Mouse (Mus musculus) thymus, postnatal 14 days (tissue): ENCODE measurements around the gene Arhgap42.

Experiments used
- DNase-seq: peaks from one replicate; pipeline ENCODE4 v3.0.0; 2021

Arhgap42 gene

DNA sequence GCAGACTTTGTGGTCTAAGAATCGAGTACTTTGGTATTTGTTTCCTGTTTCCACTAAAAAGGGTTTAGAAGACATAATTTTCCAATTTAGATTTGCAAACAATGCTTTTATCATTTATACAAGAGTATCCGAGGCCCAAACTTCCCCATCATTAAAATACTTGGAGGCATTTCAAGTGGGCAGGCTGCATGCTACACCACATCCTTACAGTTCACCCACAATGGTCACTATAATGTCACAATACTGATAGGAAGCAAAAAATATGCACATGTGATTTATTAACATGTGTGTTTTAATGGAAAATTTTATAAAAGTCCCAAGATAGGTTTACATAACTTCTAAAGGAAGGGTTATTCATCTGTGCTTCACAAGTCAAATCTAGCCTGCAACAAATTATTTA, 242.4 kb downstream of the Arhgap42 start:
- no peak for DNase-seq

DNA sequence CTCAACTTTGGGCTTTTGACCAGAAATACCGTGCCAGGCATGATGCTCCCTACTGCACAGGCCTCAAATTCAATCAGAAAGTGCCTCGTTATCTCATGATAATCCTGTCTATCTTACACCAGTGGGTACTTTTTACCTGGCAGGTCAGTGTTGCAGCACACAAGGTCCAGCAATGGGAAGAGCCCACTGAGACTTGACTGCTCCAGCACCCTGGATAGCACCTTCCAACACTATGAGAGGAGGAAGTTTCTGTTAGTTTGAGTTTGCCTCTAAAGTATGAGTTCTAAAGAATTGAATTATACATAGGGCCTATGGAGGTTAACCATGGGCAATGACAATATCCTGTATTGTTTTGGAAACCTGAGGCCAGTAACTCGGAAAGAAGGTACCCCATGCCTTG, 256.6 kb downstream of the Arhgap42 start:
- DNase-seq: no peak

GRCm38 (mm10) chr9:8977775-8978174, 261.1 kb downstream of the Arhgap42 start:
- DNase-seq: no peak

- no peak for DNase-seq
Measured at GRCm38 (mm10) chr9:8971491-8971890, 267.4 kb downstream of the Arhgap42 start, which contains the start of gene Gm16485. TSS of gene Gm16485 (plus strand) at chr9:8971791.

GRCm38 (mm10) chr9:8970240-8970639, 268.7 kb downstream of the Arhgap42 start:
- no peak for DNase-seq

DNA sequence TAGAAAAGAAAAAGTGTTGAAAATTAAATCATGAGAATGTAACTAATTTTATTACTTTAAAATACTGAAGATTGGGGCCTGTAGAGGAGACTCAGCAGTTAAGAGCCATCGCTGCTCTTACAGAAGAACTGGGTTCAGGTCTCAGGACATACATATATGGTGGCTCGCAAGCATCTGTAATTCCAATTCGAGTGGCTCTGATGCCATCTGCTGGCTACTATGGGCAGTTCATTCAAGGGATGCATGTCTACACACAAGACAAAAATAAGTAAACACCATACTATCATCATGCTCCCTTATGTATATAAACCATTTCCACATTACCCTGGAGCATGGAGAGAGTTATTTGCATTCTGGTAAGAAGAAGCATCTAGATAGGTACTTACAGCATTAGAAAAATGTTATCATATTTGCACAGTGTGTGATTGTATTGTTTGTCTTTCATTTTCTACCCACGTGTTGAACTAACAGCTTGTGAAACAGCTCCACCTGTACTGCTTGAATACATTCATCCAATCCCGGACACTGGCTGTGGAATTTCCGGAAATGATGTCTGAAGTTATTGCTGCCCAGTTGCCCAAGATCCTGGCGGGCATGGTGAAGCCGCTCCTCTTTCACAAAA, 274.3 kb downstream of the Arhgap42 start:
- no peak for DNase-seq

DNA sequence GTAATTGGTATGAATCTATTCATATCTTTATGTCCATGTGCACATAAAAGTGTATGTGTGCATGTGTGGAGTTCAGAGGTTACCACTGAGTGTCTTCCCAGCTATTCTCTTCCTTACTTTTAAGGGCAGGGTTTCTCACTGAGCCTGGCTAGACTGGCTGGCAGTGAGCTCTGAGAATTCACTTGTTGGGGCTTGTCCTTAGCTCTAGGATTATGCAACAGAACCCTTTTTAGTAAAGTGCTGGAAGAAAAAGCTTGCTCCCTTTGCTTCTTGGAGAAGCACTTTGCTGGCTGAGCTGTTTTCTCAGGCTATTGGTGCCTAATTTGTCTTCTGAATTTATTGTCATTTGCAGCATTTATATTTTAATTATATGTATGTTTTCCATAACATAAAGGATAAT, 285.6 kb downstream of the Arhgap42 start:
- no peak for DNase-seq
